Mouse (Mus musculus): ENCODE data around the gene S1pr5. TPM values are rescaled to one million over a fixed set of nuclear protein-coding genes. Genes with fewer than 3 reads are reported as not detected.

Gene S1pr5
- polyA plus RNA-seq, 1 experiment from 2014 or later = 5.0 TPM

DNA sequence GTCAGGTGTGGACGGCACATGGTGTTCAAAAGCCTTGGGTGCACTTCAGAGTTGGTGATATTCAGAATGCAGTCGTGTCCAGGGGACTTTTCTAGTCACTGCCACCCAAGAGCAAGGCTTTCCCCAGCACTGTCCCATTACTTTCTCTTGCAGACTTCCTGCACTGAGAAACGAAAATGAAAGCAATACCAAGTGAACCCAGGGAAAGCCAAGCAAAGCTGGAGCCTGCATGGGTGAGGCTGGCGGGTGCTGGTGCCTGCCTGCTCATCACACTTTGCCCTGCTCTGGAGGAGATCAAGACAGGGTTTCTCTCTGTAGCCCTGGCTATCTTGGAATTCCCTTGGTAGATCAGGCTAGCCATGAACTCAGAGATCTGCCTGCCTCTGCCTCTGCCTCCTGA lies 12.9 kb downstream of the S1pr5 start:
- H3K4me2 ChIP-seq (ENCODE audit: low read depth, low read length) = no peak overlapping the region
- 92% methylated on average over 4 of the region's 4 CpGs for WGBS
- H3K27me3 ChIP-seq (ENCODE audit: control insufficient read depth, insufficient read depth, low read length) = no peaks in the 10 kb centered on the region
- no peaks in the 10 kb centered on the region for H3K9me3 ChIP-seq (ENCODE audit: control insufficient read depth, low read length)
- ATAC-seq (ENCODE audit: low read depth) = no peak
- H3K9ac ChIP-seq (replicated peaks; ENCODE audit: low read depth, low read length) = no peak overlapping the region
- H3K36me3 ChIP-seq (ENCODE audit: control insufficient read depth, insufficient read depth, low read length) = peaks cover 23% of the 10 kb centered on the region
- H3K4me3 ChIP-seq (ENCODE audit: low read depth, low read length) = no peak overlapping the region
- no peak overlapping the region for H3K27ac ChIP-seq (ENCODE audit: low read depth, low read length)
- H3K4me1 ChIP-seq (ENCODE audit: control insufficient read depth, insufficient read depth, low read length) = peaks cover 13% of the 10 kb centered on the region

DNA sequence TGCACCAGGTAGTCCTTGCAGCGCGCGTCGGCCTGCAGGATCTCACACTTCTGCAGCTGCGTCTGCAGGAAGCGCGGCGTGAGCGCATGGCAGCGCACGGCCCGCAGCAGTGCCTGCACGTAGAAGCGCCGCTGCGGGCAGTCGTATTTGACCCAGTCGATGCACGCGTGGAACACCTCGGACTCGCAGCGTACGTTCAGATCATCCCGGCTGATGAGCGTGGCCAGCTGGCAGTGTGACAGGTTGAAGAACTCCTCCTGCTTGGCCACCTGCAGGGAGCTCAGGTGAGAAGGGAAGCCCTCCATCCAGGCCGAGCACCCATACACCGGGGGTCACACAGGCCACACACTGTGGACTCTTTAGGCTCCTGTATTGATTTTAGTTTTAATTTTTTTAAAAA lies 14.4 kb downstream of the S1pr5 start:
- ATAC-seq (ENCODE audit: low read depth) = no peak
- H3K36me3 ChIP-seq (ENCODE audit: control insufficient read depth, insufficient read depth, low read length) = peaks cover 23% of the 10 kb centered on the region

DNA sequence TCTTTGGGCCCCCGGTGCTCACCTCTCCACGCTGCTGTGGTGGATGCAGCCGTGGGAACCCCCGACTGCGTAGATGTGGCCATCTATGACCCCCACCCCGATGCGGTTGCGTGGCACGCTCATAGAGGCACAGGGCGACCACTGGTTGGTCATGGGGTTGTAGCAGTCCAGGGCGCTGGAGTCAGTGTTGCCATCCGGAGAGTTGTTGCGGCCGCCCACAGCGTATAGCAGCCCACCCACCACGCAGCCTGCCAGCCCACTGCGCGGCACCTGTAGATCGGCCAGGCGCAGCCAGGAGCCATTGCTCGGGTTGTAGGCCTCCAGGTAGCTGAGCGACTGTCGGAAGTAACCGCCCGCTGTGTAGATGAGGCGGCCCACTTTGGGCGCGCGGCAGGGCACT lies 14.9 kb downstream of the S1pr5 start:
- no peaks in the 10 kb centered on the region for H3K27me3 ChIP-seq (ENCODE audit: control insufficient read depth, insufficient read depth, low read length)
- ATAC-seq (ENCODE audit: low read depth) = no peak
- H3K9me3 ChIP-seq (ENCODE audit: control insufficient read depth, low read length) = no peaks in the 10 kb centered on the region
- peaks cover 13% of the 10 kb centered on the region for H3K4me1 ChIP-seq (ENCODE audit: control insufficient read depth, insufficient read depth, low read length)
- H3K27ac ChIP-seq (ENCODE audit: low read depth, low read length) = no peak overlapping the region
- no peak overlapping the region for H3K4me3 ChIP-seq (ENCODE audit: low read depth, low read length)
- no peak overlapping the region for H3K9ac ChIP-seq (replicated peaks; ENCODE audit: low read depth, low read length)
- H3K4me2 ChIP-seq (ENCODE audit: low read depth, low read length) = no peak overlapping the region
- peaks cover 23% of the 10 kb centered on the region for H3K36me3 ChIP-seq (ENCODE audit: control insufficient read depth, insufficient read depth, low read length)
- 87% methylated on average over 29 of the region's 29 CpGs for WGBS

More for the DNA sequence above, 14.4 kb downstream of the S1pr5 start:
- no peak overlapping the region for H3K9ac ChIP-seq (replicated peaks; ENCODE audit: low read depth, low read length)
- H3K4me1 ChIP-seq (ENCODE audit: control insufficient read depth, insufficient read depth, low read length) = peaks cover 13% of the 10 kb centered on the region
- H3K27ac ChIP-seq (ENCODE audit: low read depth, low read length) = no peak overlapping the region
- no peak overlapping the region for H3K4me2 ChIP-seq (ENCODE audit: low read depth, low read length)
- H3K9me3 ChIP-seq (ENCODE audit: control insufficient read depth, low read length) = no peaks in the 10 kb centered on the region
- WGBS = 80% methylated on average over 28 of the region's 28 CpGs
- H3K4me3 ChIP-seq (ENCODE audit: low read depth, low read length) = no peak overlapping the region
- no peaks in the 10 kb centered on the region for H3K27me3 ChIP-seq (ENCODE audit: control insufficient read depth, insufficient read depth, low read length)

DNA sequence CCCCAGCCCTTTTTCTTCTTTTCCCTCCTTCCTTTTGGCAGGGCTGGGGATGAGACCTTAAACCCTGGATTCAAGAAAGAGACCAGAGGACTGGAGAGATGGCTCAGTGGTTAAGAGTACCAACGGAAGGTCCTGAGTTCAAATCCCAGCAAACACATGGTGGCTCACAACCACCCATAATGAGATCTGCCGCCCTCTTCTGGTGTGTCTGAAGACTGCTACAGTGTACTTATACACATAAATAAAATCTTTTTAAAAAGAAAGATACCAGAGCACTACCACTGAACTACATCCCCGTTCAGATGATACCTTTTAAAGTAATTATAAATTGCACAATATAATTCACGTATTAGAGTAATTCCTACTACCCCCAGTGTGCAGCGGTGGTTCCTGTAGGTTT lies 15.4 kb downstream of the S1pr5 start:
- no peak for ATAC-seq (ENCODE audit: low read depth)
- Histone ChIP-seq H3K4me3 (ENCODE audit: low read depth, low read length) (no peak overlapping the region), H3K9ac (replicated peaks; ENCODE audit: low read depth, low read length) (no peak overlapping the region), H3K9me3 (ENCODE audit: control insufficient read depth, low read length) (no peaks in the 10 kb centered on the region), H3K4me2 (ENCODE audit: low read depth, low read length) (no peak overlapping the region), H3K27me3 (ENCODE audit: control insufficient read depth, insufficient read depth, low read length) (no peaks in the 10 kb centered on the region), H3K36me3 (ENCODE audit: control insufficient read depth, insufficient read depth, low read length) (peaks cover 23% of the 10 kb centered on the region), H3K4me1 (ENCODE audit: control insufficient read depth, insufficient read depth, low read length) (peaks cover 14% of the 10 kb centered on the region), H3K27ac (ENCODE audit: low read depth, low read length) (no peak overlapping the region)
- 92% methylated on average over 5 of the region's 5 CpGs for WGBS

DNA sequence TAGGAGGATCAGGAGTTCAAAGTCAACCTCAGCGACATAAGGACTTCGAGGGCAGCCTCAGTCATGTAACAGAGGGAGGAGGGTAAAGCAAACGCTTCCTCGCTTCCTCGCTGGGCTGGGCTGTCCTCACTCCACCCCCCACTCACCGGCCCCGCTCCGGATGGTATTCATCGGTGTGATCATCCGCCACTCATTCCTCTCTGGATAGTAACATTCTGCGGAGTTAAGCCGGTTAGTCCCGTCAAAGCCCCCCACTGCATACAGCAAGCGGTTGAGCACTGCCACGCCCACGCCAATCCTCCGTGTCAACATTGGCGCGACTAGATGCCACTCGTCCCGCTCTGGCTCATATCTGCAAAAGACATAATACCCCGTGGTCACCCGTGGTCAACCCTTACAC lies 16.7 kb downstream of the S1pr5 start:
- H3K4me1 ChIP-seq (ENCODE audit: control insufficient read depth, insufficient read depth, low read length) = peaks cover 7% of the 10 kb centered on the region
- no peak overlapping the region for H3K9ac ChIP-seq (replicated peaks; ENCODE audit: low read depth, low read length)
- no peak for ATAC-seq (ENCODE audit: low read depth)
- no peak overlapping the region for H3K27ac ChIP-seq (ENCODE audit: low read depth, low read length)
- H3K4me2 ChIP-seq (ENCODE audit: low read depth, low read length) = no peak overlapping the region
- H3K36me3 ChIP-seq (ENCODE audit: control insufficient read depth, insufficient read depth, low read length) = peaks cover 23% of the 10 kb centered on the region
- H3K27me3 ChIP-seq (ENCODE audit: control insufficient read depth, insufficient read depth, low read length) = no peaks in the 10 kb centered on the region
- H3K9me3 ChIP-seq (ENCODE audit: control insufficient read depth, low read length) = no peaks in the 10 kb centered on the region
- no peak overlapping the region for H3K4me3 ChIP-seq (ENCODE audit: low read depth, low read length)
- 64% methylated on average over 23 of the region's 23 CpGs for WGBS

DNA sequence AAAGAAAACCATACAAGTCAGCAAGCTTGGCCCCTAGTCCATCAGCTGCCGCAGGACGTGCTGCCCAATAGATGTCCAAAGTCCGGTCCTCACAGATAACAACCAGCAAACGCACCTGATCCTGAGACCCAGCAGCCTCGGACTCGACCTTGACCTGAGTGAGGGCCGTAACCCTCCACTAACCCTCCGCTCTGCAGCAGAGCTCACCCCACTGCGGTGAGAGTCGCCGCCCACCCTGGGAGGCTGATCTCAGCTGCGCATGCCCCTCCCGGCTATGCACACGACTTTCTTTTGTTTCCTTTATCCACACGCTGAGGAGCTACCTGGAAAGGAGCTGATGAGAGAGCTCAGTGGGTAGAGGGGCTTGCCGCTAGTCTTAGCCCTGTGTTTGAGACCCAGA lies 20.9 kb downstream of the S1pr5 start:
- Histone ChIP-seq H3K9me3 (ENCODE audit: control insufficient read depth, low read length) (no peaks in the 10 kb centered on the region), H3K36me3 (ENCODE audit: control insufficient read depth, insufficient read depth, low read length) (peaks cover 10% of the 10 kb centered on the region), H3K9ac (replicated peaks; ENCODE audit: low read depth, low read length) (peak overlapping the region; percentile 39), H3K4me2 (ENCODE audit: low read depth, low read length) (peak overlapping the region; percentile 42), H3K27me3 (ENCODE audit: control insufficient read depth, insufficient read depth, low read length) (no peaks in the 10 kb centered on the region), H3K27ac (ENCODE audit: low read depth, low read length) (no peak overlapping the region), H3K4me1 (ENCODE audit: control insufficient read depth, insufficient read depth, low read length) (peaks cover 9% of the 10 kb centered on the region; the same call in 1 of the 2 replicates), H3K4me3 (ENCODE audit: low read depth, low read length) (peak overlapping the region; percentile 16)
- peak; percentile 77 for ATAC-seq (ENCODE audit: low read depth)
- WGBS = 12% methylated on average over 16 of the region's 16 CpGs

DNA sequence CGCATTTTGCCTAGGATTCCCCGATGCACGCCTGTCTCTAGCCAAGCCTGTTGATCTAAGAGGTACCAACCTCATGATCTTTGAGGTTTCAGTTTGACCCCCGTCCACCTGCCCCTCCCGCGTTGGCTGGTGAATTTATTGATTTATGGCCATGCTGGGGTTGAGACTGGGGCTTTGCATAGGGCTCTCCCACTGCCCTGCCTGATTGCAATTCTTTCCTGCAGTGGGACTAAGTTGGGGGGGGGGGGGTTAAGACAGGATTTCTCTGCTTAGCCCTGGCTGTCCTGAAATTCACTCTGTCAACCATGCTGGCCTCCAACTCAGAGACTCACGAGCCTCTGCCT lies 22.9 kb downstream of the S1pr5 start:
- H3K9ac ChIP-seq (replicated peaks; ENCODE audit: low read depth, low read length) = no peak overlapping the region
- no peaks in the 10 kb centered on the region for H3K9me3 ChIP-seq (ENCODE audit: control insufficient read depth, low read length)
- peak overlapping the region; percentile 38 for H3K4me2 ChIP-seq (ENCODE audit: low read depth, low read length)
- no peaks in the 10 kb centered on the region for H3K36me3 ChIP-seq (ENCODE audit: control insufficient read depth, insufficient read depth, low read length)
- H3K27me3 ChIP-seq (ENCODE audit: control insufficient read depth, insufficient read depth, low read length) = no peaks in the 10 kb centered on the region
- H3K4me3 ChIP-seq (ENCODE audit: low read depth, low read length) = peak overlapping the region; percentile 8; the same call in 1 of the 2 replicates
- no peak for ATAC-seq (ENCODE audit: low read depth)
- 6% methylated on average over 7 of the region's 7 CpGs for WGBS
- H3K27ac ChIP-seq (ENCODE audit: low read depth, low read length) = no peak overlapping the region
- H3K4me1 ChIP-seq (ENCODE audit: control insufficient read depth, insufficient read depth, low read length) = peaks cover 13% of the 10 kb centered on the region; the same call in 1 of the 2 replicates

DNA sequence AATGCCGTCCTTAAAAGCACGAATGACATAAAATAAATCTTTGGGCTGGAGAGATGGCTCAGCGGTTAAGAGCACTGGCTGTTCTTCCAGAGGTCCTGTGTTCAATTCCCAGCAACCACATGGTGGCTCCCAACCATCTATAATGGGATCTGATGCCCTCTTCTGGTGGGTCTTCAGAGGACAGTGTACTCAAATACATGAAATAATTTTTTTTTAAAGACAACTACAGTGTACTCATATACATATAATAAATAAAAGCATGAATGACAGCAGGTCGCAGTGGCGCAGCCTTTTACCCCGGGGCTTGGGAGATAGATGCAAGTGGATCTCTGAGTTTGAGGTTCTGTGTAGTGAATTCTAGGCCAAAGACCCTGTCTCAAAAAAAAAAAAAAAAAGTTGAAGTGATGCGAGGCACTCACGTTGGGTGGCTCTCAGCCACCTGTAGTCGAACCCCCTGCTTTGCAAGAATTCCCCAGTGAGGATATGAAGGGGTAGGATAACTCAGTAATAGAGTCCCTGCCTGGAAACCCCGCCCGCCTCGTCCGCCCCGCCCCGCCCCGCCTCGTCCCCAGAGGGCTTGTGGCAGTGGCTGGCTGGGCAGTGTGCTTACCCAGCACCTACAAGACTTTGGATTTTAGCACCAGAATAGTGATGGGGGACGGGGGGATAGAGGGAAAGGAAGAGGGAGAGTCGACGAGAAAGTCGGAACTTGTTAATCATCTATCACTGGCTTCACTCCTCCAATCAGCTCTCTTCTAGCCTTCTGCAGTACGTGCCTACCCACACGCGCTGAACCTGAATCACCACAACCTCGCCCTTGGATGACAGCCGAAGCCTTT lies 23.4 kb downstream of the S1pr5 start:
- 21% methylated on average over 26 of the region's 26 CpGs for WGBS
- H3K36me3 ChIP-seq (ENCODE audit: control insufficient read depth, insufficient read depth, low read length) = no peaks in the 10 kb centered on the region
- no peaks in the 10 kb centered on the region for H3K9me3 ChIP-seq (ENCODE audit: control insufficient read depth, low read length)
- peak overlapping the region; percentile 38 for H3K4me2 ChIP-seq (ENCODE audit: low read depth, low read length)
- H3K4me3 ChIP-seq (ENCODE audit: low read depth, low read length) = peak overlapping the region; percentile 8; the same call in 1 of the 2 replicates
- H3K27me3 ChIP-seq (ENCODE audit: control insufficient read depth, insufficient read depth, low read length) = no peaks in the 10 kb centered on the region
- H3K27ac ChIP-seq (ENCODE audit: low read depth, low read length) = no peak overlapping the region
- ATAC-seq (ENCODE audit: low read depth) = no peak
- H3K9ac ChIP-seq (replicated peaks; ENCODE audit: low read depth, low read length) = no peak overlapping the region
- peaks cover 13% of the 10 kb centered on the region; the same call in 1 of the 2 replicates for H3K4me1 ChIP-seq (ENCODE audit: control insufficient read depth, insufficient read depth, low read length)

DNA sequence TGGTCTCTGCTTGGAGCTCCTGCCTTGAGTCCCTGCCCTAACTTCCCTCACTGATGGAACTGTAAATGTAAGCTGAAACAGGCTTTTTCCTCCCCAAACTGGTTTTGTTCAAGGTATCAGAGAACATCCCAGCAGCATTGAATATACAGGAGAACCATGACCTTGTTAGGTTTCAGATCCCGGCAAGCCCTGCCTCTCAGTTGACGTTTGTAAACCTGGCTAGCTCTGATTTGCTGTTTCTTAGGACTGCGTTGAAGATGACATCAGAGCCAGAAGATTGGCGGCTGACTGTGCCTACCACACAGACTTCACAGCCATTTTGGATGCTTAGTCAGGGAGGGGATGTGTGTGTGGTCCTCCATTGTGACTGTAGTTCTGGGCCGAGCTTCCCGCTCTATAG lies 24.3 kb downstream of the S1pr5 start:
- H3K9me3 ChIP-seq (ENCODE audit: control insufficient read depth, low read length) = no peaks in the 10 kb centered on the region
- WGBS = 92% methylated on average over 6 of the region's 6 CpGs
- peaks cover 13% of the 10 kb centered on the region; the same call in 1 of the 2 replicates for H3K4me1 ChIP-seq (ENCODE audit: control insufficient read depth, insufficient read depth, low read length)
- no peaks in the 10 kb centered on the region for H3K27me3 ChIP-seq (ENCODE audit: control insufficient read depth, insufficient read depth, low read length)
- ATAC-seq (ENCODE audit: low read depth) = no peak
- H3K4me2 ChIP-seq (ENCODE audit: low read depth, low read length) = no peak overlapping the region
- no peak overlapping the region for H3K9ac ChIP-seq (replicated peaks; ENCODE audit: low read depth, low read length)
- no peaks in the 10 kb centered on the region for H3K36me3 ChIP-seq (ENCODE audit: control insufficient read depth, insufficient read depth, low read length)
- H3K4me3 ChIP-seq (ENCODE audit: low read depth, low read length) = no peak overlapping the region
- no peak overlapping the region for H3K27ac ChIP-seq (ENCODE audit: low read depth, low read length)

Measured in neural tube, embryonic 14.5 days (tissue).